Mouse (Mus musculus) heart, postnatal 0 days (tissue): ENCODE measurements around the gene Bcl2l14. TPM values are rescaled to one million over a fixed set of nuclear protein-coding genes. Genes with fewer than 3 reads are reported as not detected.

Experiments
- ATAC-seq: fragments of 200-750 bp; cut with Nextera tagmentation; 2 replicates; pipeline ENCODE4 v1.8.0; 2017; ENCODE audit warnings: low read depth, moderate number of reproducible peaks, moderate library complexity; ENCODE audit not compliant: insufficient read depth
- DNase-seq: peaks from one replicate; pipeline ENCODE4 v3.0.0-alpha.2; 2016; ENCODE audit warnings: low spot score
- H3K27ac ChIP-seq: fragments of 300-500 bp; sonication (generic); 2 replicates; pipeline ENCODE4 v1.5.1; 2014; ENCODE audit warnings: low read depth, mild to moderate bottlenecking
- H3K27me3 ChIP-seq: fragments of 300-500 bp; sonication (generic); 2 replicates; pipeline ENCODE4 v1.6.1; 2014; ENCODE audit warnings: low read length, mixed read lengths; ENCODE audit not compliant: control insufficient read depth, insufficient read depth
- H3K36me3 ChIP-seq: fragments of 300-500 bp; sonication (generic); replicated peaks from 2 replicates; pipeline ENCODE4 v1.6.1; 2014; ENCODE audit warnings: low read length, mixed read lengths; ENCODE audit not compliant: control insufficient read depth, insufficient read depth
- H3K4me1 ChIP-seq: fragments of 300-500 bp; sonication (generic); 2 replicates; pipeline ENCODE4 v1.6.1; 2014; ENCODE audit warnings: antibody characterized with exemption; ENCODE audit not compliant: control insufficient read depth, insufficient read depth
- H3K4me2 ChIP-seq: fragments of 300-500 bp; sonication (generic); 2 replicates; pipeline ENCODE4 v1.6.1; 2014; ENCODE audit warnings: low read depth, mild to moderate bottlenecking, low read length, moderate library complexity
- H3K4me3 ChIP-seq: fragments of 300-500 bp; sonication (generic); 2 replicates; pipeline ENCODE4 v1.5.1; 2014; ENCODE audit warnings: low read depth, low read length
- H3K9ac ChIP-seq: fragments of 300-500 bp; sonication (generic); replicated peaks from 2 replicates; pipeline ENCODE4 v1.6.1; 2014; ENCODE audit warnings: low read depth, low read length, mixed read lengths
- H3K9me3 ChIP-seq: fragments of 300-500 bp; sonication (generic); replicated peaks from 2 replicates; pipeline ENCODE4 v1.6.1; 2016; ENCODE audit warnings: low read length; ENCODE audit not compliant: control insufficient read depth
- CTCF ChIP-seq: IDR thresholded peaks from 2 replicates; pipeline ENCODE4 v1.5.1; 2016; ENCODE audit warnings: antibody characterized with exemption, control low read depth, low read depth
- EP300 ChIP-seq: IDR thresholded peaks from 2 replicates; pipeline ENCODE4 v1.6.1; 2016; ENCODE audit warnings: antibody characterized with exemption, low read depth
- WGBS: fragments of 180-500 bp; shearing (Covaris S2); extraction: QIAGEN DNeasy Blood & Tissue Kit; methylation state at CpG from one replicate; pipeline ENCODE4 v1.1.7; 2014; 5-methylcytosine and 5-hydroxymethylcytosine counted together
- polyA plus RNA-seq: library from polyadenylated mRNA; unstranded; fragments of >200 nt; fragmentation: Nextera tagmentation; extraction: Ambion mirVana; gene quantifications from 2 replicates; pipeline ENCODE4 v1.2.1, GENCODE M21; 2015
- total RNA-seq: library from RNA; depleted of rRNA; stranded (reverse); fragments of >200 nt; gene quantifications from 2 replicates; pipeline ENCODE4 v1.2.3, GENCODE M21; 2014; ENCODE audit warnings: low replicate concordance

Gene Bcl2l14
- total and polyA plus RNA-seq, 2 experiments from 2014 or later: 0.69 TPM; not detected in 1

DNA sequence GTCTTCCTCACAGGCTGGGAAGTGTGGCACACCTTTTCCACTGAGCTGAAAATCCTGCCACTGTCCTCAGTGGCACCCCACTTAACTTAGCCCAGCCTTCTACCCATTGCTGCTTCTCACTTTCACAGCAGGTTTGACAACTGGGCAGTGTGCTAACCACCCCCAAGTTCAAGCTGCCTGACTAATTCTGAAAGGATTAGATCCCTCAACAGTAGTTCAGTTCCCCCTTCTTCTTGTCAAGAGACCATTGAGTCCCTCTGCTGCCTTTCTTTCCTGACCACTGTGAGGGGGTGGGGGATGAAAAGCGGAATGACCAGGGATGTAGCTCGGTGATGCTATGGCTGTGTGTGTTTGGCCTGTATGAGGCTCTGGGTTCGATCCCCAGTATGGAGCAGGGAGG, 37.2 kb downstream of the Bcl2l14 start:
- Histone ChIP-seq H3K9ac (no peak overlapping the region), H3K4me3 (no peak overlapping the region), H3K27me3 (no peaks in the 10 kb centered on the region), H3K36me3 (no peaks in the 10 kb centered on the region), H3K4me2 (no peak overlapping the region), H3K9me3 (no peaks in the 10 kb centered on the region), H3K4me1 (no peaks in the 10 kb centered on the region), H3K27ac (no peak overlapping the region)
- TF ChIP-seq CTCF (no peak), EP300 (no peak)
- 88% methylated on average over 3 of the region's 3 CpGs for WGBS
- ATAC-seq (no peak), DNase-seq (no peak)

- H3K9me3 ChIP-seq: no peaks in the 10 kb centered on the region
- DNase-seq: no peak
- ATAC-seq: no peak
- H3K36me3 ChIP-seq: no peaks in the 10 kb centered on the region
- TF ChIP-seq EP300: no peak
- TF ChIP-seq CTCF: no peak
- no peaks in the 10 kb centered on the region for H3K4me1 ChIP-seq
- WGBS: 71% methylated on average over 6 of the region's 6 CpGs
- H3K9ac ChIP-seq: no peak overlapping the region
- H3K27ac ChIP-seq: no peak overlapping the region
- no peaks in the 10 kb centered on the region for H3K27me3 ChIP-seq
- no peak overlapping the region for H3K4me3 ChIP-seq
- H3K4me2 ChIP-seq: no peak overlapping the region
Measured at GRCm38 (mm10) chr6:134434044-134434443, 37.9 kb downstream of the Bcl2l14 start.

GRCm38 (mm10) chr6:134434866-134435390, 38.8 kb downstream of the Bcl2l14 start:
- no peaks in the 10 kb centered on the region for H3K9me3 ChIP-seq
- no peaks in the 10 kb centered on the region for H3K4me1 ChIP-seq
- no peak for TF ChIP-seq CTCF
- TF ChIP-seq EP300: no peak
- no peak for DNase-seq
- H3K27ac ChIP-seq: no peak overlapping the region
- no peaks in the 10 kb centered on the region for H3K36me3 ChIP-seq
- H3K4me3 ChIP-seq: no peak overlapping the region
- 47% methylated on average over 9 of the region's 9 CpGs for WGBS
- ATAC-seq: no peak
- H3K9ac ChIP-seq: no peak overlapping the region
- H3K4me2 ChIP-seq: no peak overlapping the region
- no peaks in the 10 kb centered on the region for H3K27me3 ChIP-seq

- H3K27me3 ChIP-seq: no peaks in the 10 kb centered on the region; the same call in 1 of the 2 replicates
- 69% methylated on average over 5 of the region's 5 CpGs for WGBS
- TF ChIP-seq EP300 (no peak), CTCF (no peak)
- ATAC-seq (no peak), DNase-seq (no peak)
- H3K4me3 ChIP-seq: no peak overlapping the region
- no peaks in the 10 kb centered on the region for H3K4me1 ChIP-seq
- no peaks in the 10 kb centered on the region for H3K9me3 ChIP-seq
- no peaks in the 10 kb centered on the region for H3K36me3 ChIP-seq
- no peak overlapping the region for H3K27ac ChIP-seq
- no peak overlapping the region for H3K9ac ChIP-seq
- no peak overlapping the region for H3K4me2 ChIP-seq
Measured at GRCm38 (mm10) chr6:134436955-134437354, 40.8 kb downstream of the Bcl2l14 start.

GRCm38 (mm10) chr6:134439401-134440021, 43.4 kb downstream of the Bcl2l14 start:
- peak overlapping the region; percentile 58 for H3K4me2 ChIP-seq
- H3K36me3 ChIP-seq: no peaks in the 10 kb centered on the region
- H3K27ac ChIP-seq: 0 out of 2 replicates have a peak overlapping the region, but pooled peaks have one; percentile 18
- WGBS: 18% methylated on average over 23 of the region's 23 CpGs
- DNase-seq (peak; percentile 35), ATAC-seq (peak; percentile 60)
- no peaks in the 10 kb centered on the region for H3K9me3 ChIP-seq
- TF ChIP-seq EP300: no peak
- no peak for TF ChIP-seq CTCF
- H3K27me3 ChIP-seq: no peaks in the 10 kb centered on the region; the same call in 1 of the 2 replicates
- H3K4me3 ChIP-seq: peak overlapping the region; percentile 30
- no peaks in the 10 kb centered on the region for H3K4me1 ChIP-seq
- no peak overlapping the region; the same call in 1 of the 2 replicates for H3K9ac ChIP-seq
